Mouse (Mus musculus) ZHBTc4 (cell line): ENCODE measurements around the gene Map4k3.
"Not testable (repeated sequence)": the region's sequence is repeated elsewhere in the genome, so short reads cannot be mapped to it uniquely, and the experiment has no call there.

Experiments
- DNase-seq: peaks from one replicate; pipeline ENCODE4 v3.0.0-alpha.2; 2011; ENCODE audit warnings: low read depth, low spot score

The Map4k3 gene

GRCm38 (mm10) chr17:80632846-80633245 lies 95.4 kb downstream of the Map4k3 start:
- DNase-seq = peak; percentile 62

GRCm38 (mm10) chr17:80632354-80632753 lies 95.9 kb downstream of the Map4k3 start:
- DNase-seq = no peak

- DNase-seq = peak; percentile 50
Observed at GRCm38 (mm10) chr17:80631028-80631427, 97.3 kb downstream of the Map4k3 start.

- DNase-seq = no peak
Observed at GRCm38 (mm10) chr17:80624979-80625378, 103.3 kb downstream of the Map4k3 start.

- DNase-seq = no peak
Observed at GRCm38 (mm10) chr17:80621691-80622090, 106.6 kb downstream of the Map4k3 start.

GRCm38 (mm10) chr17:80620786-80621423 lies 107.4 kb downstream of the Map4k3 start:
- DNase-seq = peak; percentile 59

GRCm38 (mm10) chr17:80619556-80619955 lies 108.7 kb downstream of the Map4k3 start:
- no peak for DNase-seq

GRCm38 (mm10) chr17:80618890-80619289 lies 109.4 kb downstream of the Map4k3 start:
- no peak for DNase-seq

GRCm38 (mm10) chr17:80603806-80604205 lies 124.5 kb downstream of the Map4k3 start:
- no peak for DNase-seq

GRCm38 (mm10) chr17:80603079-80603625 lies 125.1 kb downstream of the Map4k3 start:
- peak; percentile 12 for DNase-seq

- peak; percentile 82 for DNase-seq
Observed at GRCm38 (mm10) chr17:80601371-80601770, 126.9 kb downstream of the Map4k3 start.

- no peak for DNase-seq
Observed at GRCm38 (mm10) chr17:80583051-80583450, 145.2 kb downstream of the Map4k3 start.

- DNase-seq = no peak
Observed at GRCm38 (mm10) chr17:80579901-80580300, 148.4 kb downstream of the Map4k3 start.

- no peak for DNase-seq
Observed at GRCm38 (mm10) chr17:80579089-80579488, 149.2 kb downstream of the Map4k3 start.

- DNase-seq = no peak
Observed at GRCm38 (mm10) chr17:80578041-80578440, 150.2 kb downstream of the Map4k3 start.

- DNase-seq = no peak
Observed at GRCm38 (mm10) chr17:80577639-80578038, 150.6 kb downstream of the Map4k3 start, which contains the start of gene Cdkl4. Cdkl4 (minus strand) TSS chr17:80577813.

GRCm38 (mm10) chr17:80577214-80577613 lies 151.1 kb downstream of the Map4k3 start:
- DNase-seq = peak; percentile 61

- no peak for DNase-seq
Observed at GRCm38 (mm10) chr17:80575008-80575407, 153.3 kb downstream of the Map4k3 start.

- no peak for DNase-seq
Observed at GRCm38 (mm10) chr17:80574471-80574965, 153.8 kb downstream of the Map4k3 start.

GRCm38 (mm10) chr17:80572187-80572935 lies 155.9 kb downstream of the Map4k3 start:
- no peak for DNase-seq

GRCm38 (mm10) chr17:80571460-80571859 lies 156.8 kb downstream of the Map4k3 start:
- no peak for DNase-seq

- DNase-seq = not testable (repeated sequence)
Observed at GRCm38 (mm10) chr17:80569718-80570117, 158.6 kb downstream of the Map4k3 start.
